Mouse (Mus musculus) bone marrow, adult 2 months (tissue): ENCODE results near the gene Rhbdd1.

Source experiments
- CTCF ChIP-seq: fragments of 200-500 bp; IDR thresholded peaks from 2 replicates; pipeline ENCODE4 v1.5.1; 2011; ENCODE audit warnings: low read length, control low read depth; ENCODE audit not compliant: control insufficient read depth, insufficient read depth
- POLR2A ChIP-seq: fragments of 200-500 bp; IDR thresholded peaks from 2 replicates; pipeline ENCODE4 v1.6.1; 2011; ENCODE audit warnings: low read depth, mild to moderate bottlenecking, control low read depth, low read length, borderline replicate concordance; ENCODE audit not compliant: control insufficient read depth

- TF ChIP-seq POLR2A (no peak), CTCF (no peak)
Observed at GRCm38 (mm10) chr1:82334506-82334905, 18.3 kb downstream of the Rhbdd1 start.
